Mouse (Mus musculus): Measurements from ENCODE around the gene Agbl1. TPM values are rescaled to one million over a fixed set of nuclear protein-coding genes. Genes with fewer than 3 reads are reported as not detected.

The Agbl1 gene
- polyA plus RNA-seq, 1 experiment from 2014 or later = not detected

GRCm38 (mm10) chr7:76407930-76408557, 178.4 kb downstream of the Agbl1 start:
- 76% methylated on average over 4 of the region's 4 CpGs for WGBS
- H3K4me1 ChIP-seq (replicated peaks; ENCODE audit: control insufficient read depth, insufficient read depth, low read length) = no peaks in the 10 kb centered on the region
- no peaks in the 10 kb centered on the region for H3K9me3 ChIP-seq (ENCODE audit: control insufficient read depth)
- ATAC-seq = no peak
- H3K9ac ChIP-seq (ENCODE audit: low read depth, low read length) = no peak overlapping the region
- H3K4me3 ChIP-seq (ENCODE audit: low read depth, low read length) = no peak overlapping the region
- H3K27ac ChIP-seq (ENCODE audit: low read depth, low read length) = no peak overlapping the region
- H3K27me3 ChIP-seq (replicated peaks; ENCODE audit: control insufficient read depth, insufficient read depth, low read length) = no peaks in the 10 kb centered on the region
- H3K4me2 ChIP-seq (replicated peaks; ENCODE audit: low read depth) = no peak overlapping the region
- TF ChIP-seq CTCF (IDR thresholded peaks at IDR 0.05; ENCODE audit: low read depth) = no peak
- no peaks in the 10 kb centered on the region for H3K36me3 ChIP-seq (ENCODE audit: control insufficient read depth, insufficient read depth)

- H3K9ac ChIP-seq (ENCODE audit: low read depth, low read length) = no peak overlapping the region
- no peaks in the 10 kb centered on the region for H3K36me3 ChIP-seq (ENCODE audit: control insufficient read depth, insufficient read depth)
- WGBS = 81% methylated on average over 10 of the region's 10 CpGs
- H3K4me1 ChIP-seq (replicated peaks; ENCODE audit: control insufficient read depth, insufficient read depth, low read length) = no peaks in the 10 kb centered on the region
- no peak for ATAC-seq
- no peak for TF ChIP-seq CTCF (IDR thresholded peaks at IDR 0.05; ENCODE audit: low read depth)
- no peak overlapping the region for H3K27ac ChIP-seq (ENCODE audit: low read depth, low read length)
- H3K4me3 ChIP-seq (ENCODE audit: low read depth, low read length) = no peak overlapping the region
- H3K27me3 ChIP-seq (replicated peaks; ENCODE audit: control insufficient read depth, insufficient read depth, low read length) = no peaks in the 10 kb centered on the region
- no peaks in the 10 kb centered on the region for H3K9me3 ChIP-seq (ENCODE audit: control insufficient read depth)
- H3K4me2 ChIP-seq (replicated peaks; ENCODE audit: low read depth) = no peak overlapping the region
Observed at GRCm38 (mm10) chr7:76409020-76409419, 179.3 kb downstream of the Agbl1 start.

- Histone ChIP-seq H3K36me3 (ENCODE audit: control insufficient read depth, insufficient read depth) (no peaks in the 10 kb centered on the region), H3K4me1 (replicated peaks; ENCODE audit: control insufficient read depth, insufficient read depth, low read length) (no peaks in the 10 kb centered on the region), H3K9me3 (ENCODE audit: control insufficient read depth) (no peaks in the 10 kb centered on the region), H3K4me2 (replicated peaks; ENCODE audit: low read depth) (no peak overlapping the region), H3K27ac (ENCODE audit: low read depth, low read length) (no peak overlapping the region), H3K27me3 (replicated peaks; ENCODE audit: control insufficient read depth, insufficient read depth, low read length) (no peaks in the 10 kb centered on the region), H3K9ac (ENCODE audit: low read depth, low read length) (no peak overlapping the region), H3K4me3 (ENCODE audit: low read depth, low read length) (no peak overlapping the region)
- no peak for TF ChIP-seq CTCF (IDR thresholded peaks at IDR 0.05; ENCODE audit: low read depth)
- no peak for ATAC-seq
- WGBS = 63% methylated on average over 9 of the region's 9 CpGs
Observed at GRCm38 (mm10) chr7:76410403-76411180, 180.9 kb downstream of the Agbl1 start.

DNA sequence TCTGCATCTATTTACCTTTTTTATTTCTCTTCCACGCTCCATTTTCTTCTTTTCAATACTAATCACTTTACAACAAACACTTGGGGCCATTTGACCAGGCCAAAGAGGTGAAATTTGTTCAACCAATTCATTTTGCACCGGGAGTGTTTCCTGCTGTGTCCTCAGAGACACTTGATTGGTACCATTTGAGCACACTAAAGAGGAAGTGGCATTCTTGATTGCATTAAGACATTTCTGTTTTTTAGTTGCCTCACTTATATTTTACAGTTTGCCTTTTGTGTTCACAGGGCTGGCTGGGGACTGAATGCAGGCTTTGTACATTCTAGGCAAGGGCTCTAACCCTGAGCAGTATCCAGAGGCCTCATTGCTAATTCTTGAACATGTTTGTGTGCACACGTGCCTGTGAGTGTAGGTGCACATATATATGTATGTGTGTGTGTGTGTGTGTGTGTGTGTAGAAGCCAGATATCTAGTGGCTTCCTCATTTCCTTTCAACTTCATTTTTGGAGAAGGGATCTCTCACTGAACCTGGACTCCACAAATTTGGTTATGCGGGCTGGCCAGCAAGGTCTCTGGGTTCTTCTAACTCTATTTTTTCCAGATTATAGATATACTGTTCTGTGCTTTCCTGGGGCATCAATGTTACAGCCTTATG, 182.4 kb downstream of the Agbl1 start:
- Histone ChIP-seq H3K27me3 (replicated peaks; ENCODE audit: control insufficient read depth, insufficient read depth, low read length) (no peaks in the 10 kb centered on the region), H3K36me3 (ENCODE audit: control insufficient read depth, insufficient read depth) (no peaks in the 10 kb centered on the region), H3K9me3 (ENCODE audit: control insufficient read depth) (no peaks in the 10 kb centered on the region), H3K4me1 (replicated peaks; ENCODE audit: control insufficient read depth, insufficient read depth, low read length) (no peaks in the 10 kb centered on the region), H3K9ac (ENCODE audit: low read depth, low read length) (no peak overlapping the region), H3K4me3 (ENCODE audit: low read depth, low read length) (no peak overlapping the region), H3K4me2 (replicated peaks; ENCODE audit: low read depth) (no peak overlapping the region), H3K27ac (ENCODE audit: low read depth, low read length) (no peak overlapping the region)
- no peak for TF ChIP-seq CTCF (IDR thresholded peaks at IDR 0.05; ENCODE audit: low read depth)
- no peak for ATAC-seq
- WGBS = 62% methylated on average over 4 of the region's 4 CpGs

- WGBS = 65% methylated on average over 3 of the region's 3 CpGs
- H3K4me3 ChIP-seq (ENCODE audit: low read depth, low read length) = no peak overlapping the region
- ATAC-seq = no peak
- no peaks in the 10 kb centered on the region for H3K27me3 ChIP-seq (replicated peaks; ENCODE audit: control insufficient read depth, insufficient read depth, low read length)
- no peaks in the 10 kb centered on the region for H3K36me3 ChIP-seq (ENCODE audit: control insufficient read depth, insufficient read depth)
- H3K4me2 ChIP-seq (replicated peaks; ENCODE audit: low read depth) = no peak overlapping the region
- TF ChIP-seq CTCF (IDR thresholded peaks at IDR 0.05; ENCODE audit: low read depth) = no peak
- H3K9me3 ChIP-seq (ENCODE audit: control insufficient read depth) = no peaks in the 10 kb centered on the region
- H3K9ac ChIP-seq (ENCODE audit: low read depth, low read length) = no peak overlapping the region
- H3K27ac ChIP-seq (ENCODE audit: low read depth, low read length) = no peak overlapping the region
- no peaks in the 10 kb centered on the region for H3K4me1 ChIP-seq (replicated peaks; ENCODE audit: control insufficient read depth, insufficient read depth, low read length)
Observed at GRCm38 (mm10) chr7:76416084-76416597, 186.5 kb downstream of the Agbl1 start.

DNA sequence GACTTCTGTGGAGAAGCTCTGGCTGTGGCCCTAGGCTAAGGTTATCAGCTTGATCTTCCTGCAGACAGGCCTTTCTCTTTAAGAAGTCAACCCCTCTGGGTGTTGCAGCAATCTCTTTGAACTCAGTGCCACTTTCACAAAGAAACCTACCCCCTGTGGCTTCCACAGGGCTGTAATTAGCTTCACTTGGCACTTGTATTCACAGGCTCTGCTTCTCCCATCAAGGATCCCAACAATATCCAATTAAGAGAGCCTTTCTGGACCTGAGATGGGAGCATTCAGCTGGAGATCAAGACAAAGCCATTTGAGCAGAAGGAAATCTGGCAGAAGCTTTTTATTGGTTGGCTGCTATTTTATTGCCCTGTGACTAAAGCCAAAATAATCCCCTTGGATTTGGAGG, 208.9 kb downstream of the Agbl1 start:
- Histone ChIP-seq H3K9me3 (ENCODE audit: control insufficient read depth) (no peaks in the 10 kb centered on the region), H3K27me3 (replicated peaks; ENCODE audit: control insufficient read depth, insufficient read depth, low read length) (no peaks in the 10 kb centered on the region), H3K27ac (ENCODE audit: low read depth, low read length) (no peak overlapping the region), H3K9ac (ENCODE audit: low read depth, low read length) (no peak overlapping the region), H3K4me2 (replicated peaks; ENCODE audit: low read depth) (no peak overlapping the region), H3K4me3 (ENCODE audit: low read depth, low read length) (no peak overlapping the region), H3K36me3 (ENCODE audit: control insufficient read depth, insufficient read depth) (no peaks in the 10 kb centered on the region), H3K4me1 (replicated peaks; ENCODE audit: control insufficient read depth, insufficient read depth, low read length) (no peaks in the 10 kb centered on the region)
- no peak for ATAC-seq
- no peak for TF ChIP-seq CTCF (IDR thresholded peaks at IDR 0.05; ENCODE audit: low read depth)
